Comparison of ENCODE assay signal across 8 mouse cellular contexts in the genomic region with DNA sequence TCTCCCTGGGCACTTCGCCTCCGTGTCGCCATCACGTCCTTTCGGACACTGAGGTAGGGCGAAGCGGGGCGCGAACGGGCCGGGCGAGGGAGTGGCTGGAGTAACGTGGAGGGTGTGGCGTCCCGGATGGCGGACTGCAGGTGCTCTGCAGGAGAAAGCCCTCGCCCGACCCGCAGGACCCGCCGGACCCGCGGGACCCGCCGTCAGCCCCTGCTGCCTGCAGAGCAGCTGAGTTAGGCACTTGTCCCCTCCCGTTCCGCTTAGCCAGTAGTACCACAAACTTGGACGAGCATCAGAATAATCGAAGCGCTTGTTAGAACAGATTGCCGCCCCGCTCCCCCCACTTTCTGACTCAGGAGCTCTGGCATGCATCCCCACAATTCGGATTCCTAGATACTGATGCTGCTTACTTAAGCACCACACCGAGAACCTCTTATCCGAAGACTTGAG. TPM values are rescaled to one million over a fixed set of nuclear protein-coding genes. Genes with fewer than 3 reads are reported as not detected.
DNase-seq lines count a peak whose midpoint lies in the region; TF ChIP-seq lines count a peak whose summit lies in the region.

No protein-coding gene starts in this region.

- H3K4me3 ChIP-seq in thymus, adult 2 months (ENCODE audit: control insufficient read depth, insufficient read depth, low read length), result peak overlapping the region; percentile 89

- peaks cover 5% of the 10 kb centered on the region; the same call in 1 of the 2 replicates for H3K4me1 ChIP-seq in thymus, adult 2 months (replicated peaks; ENCODE audit: control insufficient read depth, insufficient read depth, low read length)

- no peak for TF ChIP-seq CTCF in thymus, adult 2 months (IDR thresholded peaks at IDR 0.05; ENCODE audit: borderline replicate concordance, control insufficient read depth, extremely low read depth, insufficient read depth, low read length, poor library complexity)

- no peak for TF ChIP-seq POLR2A in thymus, adult 2 months (IDR thresholded peaks at IDR 0.05; ENCODE audit: control insufficient read depth, extremely low read depth, insufficient read depth, low read length, poor library complexity)

- H3K27ac ChIP-seq in thymus, adult 2 months (ENCODE audit: control insufficient read depth, insufficient read depth, low read length), result no peak overlapping the region

- peaks cover 26% of the 10 kb centered on the region for H3K36me3 ChIP-seq in thymus, adult 2 months (ENCODE audit: control insufficient read depth, insufficient read depth, low read length)

- DNase-seq in thymus, adult 2 months, result peak; percentile 30
- DNase-seq in thymus, postnatal 0 days (ENCODE audit: low spot score), result no peak
- peak; percentile 40 for DNase-seq in brain, embryonic 18.5 days (ENCODE audit: low read depth, low spot score)
- DNase-seq in frontal cortex, postnatal 36 days (ENCODE audit: low spot score in 2 of 2), result peak; percentile 66
- DNase-seq in layer of hippocampus, postnatal 14 days (ENCODE audit: low spot score in 2 of 2), result peak; percentile 65 to 86
- peak; percentile 21 for DNase-seq in lung, postnatal 25 days (ENCODE audit: low spot score)
- DNase-seq in skeletal muscle tissue, adult 2 months (ENCODE audit: low read depth, low spot score), result peak; percentile 25
- DNase-seq in spleen, adult 18-20 months, result no peak

- 1% methylated on average over 35 of the region's 35 CpGs for WGBS in thymus, adult 2 months

- H3K27me3 ChIP-seq in thymus, adult 2 months (ENCODE audit: control insufficient read depth, insufficient read depth, low read length), result no peaks in the 10 kb centered on the region

RNA-seq across cellular contexts. Expression of gene Lmln, which starts 0.4 kb away (rescaled TPM):
- polyA plus RNA-seq in thymus, adult 2 months (2012; rRNA removed), result 2.1 and 2.2 TPM in 2 replicates
- 0.76 and 0.88 TPM in 2 replicates for polyA plus RNA-seq in thymus, postnatal 0 days (2015; fragmentation: Nextera tagmentation; extraction: Ambion mirVana)
- total RNA-seq in layer of hippocampus, postnatal 14 days (2021), result 10 to 100 TPM; 13.2 to 15.2 TPM

RNA-seq across cellular contexts. Expression of gene Rpl35a, which starts 6.5 kb away (rescaled TPM):
- polyA plus RNA-seq in thymus, adult 2 months (2012; rRNA removed), result 328 and 393 TPM in 2 replicates
- polyA plus RNA-seq in thymus, postnatal 0 days (2015; fragmentation: Nextera tagmentation; extraction: Ambion mirVana), result 1,296 and 1,346 TPM in 2 replicates
- 100 to 1,000 TPM; 237 to 253 TPM for total RNA-seq in layer of hippocampus, postnatal 14 days (2021)

RNA-seq across cellular contexts. Expression of gene Iqcg, which starts 6.7 kb away (rescaled TPM):
- 0.12 and 0.14 TPM in 2 replicates for polyA plus RNA-seq in thymus, adult 2 months (2012; rRNA removed)
- polyA plus RNA-seq in thymus, postnatal 0 days (2015; fragmentation: Nextera tagmentation; extraction: Ambion mirVana), result 1.4 and 1.6 TPM in 2 replicates
- total RNA-seq in layer of hippocampus, postnatal 14 days (2021), result 1 to 10 TPM; 4.5 to 8.7 TPM

Comparison
In these comparisons a context has a peak if more than half of its experiments do, and no peak if none do; other contexts are left out.
1. DNase-seq: peak in thymus, adult 2 months (single experiment), brain, embryonic 18.5 days (single experiment), frontal cortex, postnatal 36 days (2 of 2), layer of hippocampus, postnatal 14 days (2 of 2), lung, postnatal 25 days (single experiment) and skeletal muscle tissue, adult 2 months (single experiment); none in thymus, postnatal 0 days (single experiment) and spleen, adult 18-20 months (0 of 2).